Mouse (Mus musculus): ENCODE measurements around the gene Map3k12.

Gene Map3k12

DNA sequence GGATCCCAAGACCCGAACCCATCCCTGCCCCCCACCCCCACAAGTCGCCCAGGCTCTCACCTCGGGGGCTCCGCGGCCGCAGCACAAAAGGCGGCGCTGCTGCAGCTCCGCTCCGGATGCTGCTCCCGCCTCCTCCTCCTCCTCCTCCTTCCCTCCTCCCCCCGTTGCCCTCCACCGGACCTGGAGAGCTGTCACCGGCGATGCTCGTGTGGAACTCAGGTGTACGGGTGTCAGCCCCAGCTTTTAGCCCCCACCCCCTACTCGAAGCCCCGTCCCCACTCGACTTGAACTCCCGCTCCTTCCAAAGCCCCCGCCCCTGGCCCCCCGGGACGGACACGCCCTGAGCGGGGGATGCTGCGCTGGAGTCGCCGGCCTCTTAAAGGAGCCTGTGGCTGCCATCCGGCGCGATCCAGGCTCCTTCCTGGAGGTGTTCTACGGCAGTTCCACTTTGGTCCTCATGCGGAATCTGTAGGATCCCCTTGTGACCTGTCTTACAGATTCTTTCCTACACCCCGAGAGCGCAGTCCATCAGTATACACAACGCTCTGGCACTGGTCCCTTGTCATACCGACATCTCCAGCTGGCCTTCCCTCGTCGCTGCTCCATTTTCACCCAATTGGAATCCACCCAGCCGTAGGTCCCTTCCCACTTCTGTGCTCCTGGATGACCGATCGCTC is at the start of gene Map3k12:
Map3k12 (minus strand) TSS at position 337 of the 677 bp plus-strand sequence.
- DNase-seq (ENCODE audit: low read depth): peak; percentile 75

DNA sequence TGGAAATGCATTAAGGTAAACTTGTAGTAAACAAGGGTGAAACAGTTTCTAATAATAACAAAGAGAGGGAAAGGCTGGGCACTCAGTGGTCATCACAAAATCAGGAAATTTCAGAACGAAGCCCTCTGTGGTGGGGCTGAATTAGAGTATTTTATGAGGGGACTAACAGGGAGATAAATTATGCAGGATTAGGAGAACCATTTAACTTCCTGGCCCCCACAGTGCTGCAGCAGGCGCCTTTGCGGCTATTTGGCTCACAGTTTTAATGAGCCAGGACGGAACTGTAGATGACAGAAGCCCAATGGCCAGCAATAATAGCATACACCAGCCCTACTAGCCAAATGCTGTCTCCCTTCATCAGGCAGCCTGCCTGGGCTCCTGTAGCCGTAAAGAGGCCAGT is 46.8 kb upstream of the Map3k12 start:
- no peak for DNase-seq (ENCODE audit: low read depth)

DNA sequence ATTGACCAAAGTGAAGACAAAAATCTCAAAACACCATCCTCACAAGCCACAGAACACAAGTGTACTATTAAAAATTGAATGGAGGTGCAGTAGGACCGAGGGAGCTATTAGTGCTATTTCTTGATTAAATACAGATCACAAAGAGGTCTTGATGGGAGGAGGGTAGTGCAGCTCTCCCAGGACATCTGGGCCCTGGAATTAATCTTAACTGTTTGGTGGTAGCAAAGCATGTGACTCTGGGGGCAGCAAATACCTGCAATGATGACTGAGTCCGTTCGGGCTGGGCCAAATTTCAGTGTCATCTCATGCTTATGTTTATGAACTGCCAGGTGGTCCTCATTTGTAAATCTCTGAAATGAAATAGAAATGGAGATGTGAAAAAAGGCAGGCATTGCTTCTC is 46.2 kb upstream of the Map3k12 start:
- no peak for DNase-seq (ENCODE audit: low read depth)

DNA sequence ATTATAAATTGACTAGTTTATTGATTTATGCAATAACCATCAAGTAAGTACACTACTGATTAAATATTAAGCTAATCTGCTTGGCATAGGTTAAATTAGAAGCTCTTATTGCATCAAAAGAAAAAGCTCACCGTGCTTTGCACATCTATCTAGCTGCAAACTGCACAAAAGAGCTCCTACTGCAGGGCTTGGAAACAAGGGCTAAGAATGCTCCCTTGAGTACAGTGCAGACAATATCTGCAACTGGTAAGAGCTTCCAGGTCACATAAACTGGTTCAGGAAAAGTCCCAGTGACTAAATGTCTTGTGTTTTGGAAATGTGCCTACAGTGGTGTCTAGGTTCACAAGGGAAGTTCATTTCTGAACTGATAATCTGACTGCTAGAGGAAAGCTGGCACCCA is 45.6 kb upstream of the Map3k12 start:
- no peak for DNase-seq (ENCODE audit: low read depth)

DNA sequence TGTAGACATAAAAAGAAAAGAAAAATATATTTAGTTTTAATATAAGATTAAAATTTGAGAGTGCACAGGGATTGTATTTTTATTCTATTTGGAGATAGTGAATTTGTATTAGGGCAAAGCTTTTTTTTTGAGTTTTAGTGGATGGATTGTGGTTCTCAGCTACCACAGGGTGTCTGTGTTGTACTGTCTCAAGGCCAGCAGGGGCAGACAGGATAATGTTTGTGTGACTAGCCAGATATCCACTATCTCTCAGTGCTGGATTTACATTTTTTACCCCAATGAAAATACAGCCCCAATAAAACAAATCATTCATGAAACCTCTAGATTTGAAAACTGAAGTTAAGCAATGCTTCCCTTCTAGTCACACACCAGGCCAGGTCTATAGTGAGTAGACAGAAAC is 40.7 kb upstream of the Map3k12 start:
- DNase-seq (ENCODE audit: low read depth): no peak

DNA sequence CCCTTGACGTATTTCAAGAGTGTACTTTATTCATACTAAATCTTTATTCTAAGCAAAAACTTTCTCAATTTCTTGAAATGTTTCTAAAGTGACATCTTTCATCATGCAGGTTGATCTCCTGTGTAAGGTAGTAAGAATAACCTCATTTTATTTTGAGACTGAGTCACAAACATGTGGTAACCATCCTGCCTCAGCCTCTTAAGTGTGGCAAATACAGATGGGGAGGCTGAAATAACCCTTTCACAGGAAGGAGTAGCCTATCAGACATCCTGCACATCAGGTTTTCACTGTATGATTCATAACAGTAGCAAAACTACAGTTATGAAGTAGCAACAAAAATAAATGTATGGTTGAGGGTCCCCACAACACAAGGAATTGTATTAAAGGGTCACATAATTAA is 38.7 kb upstream of the Map3k12 start:
- no peak for DNase-seq (ENCODE audit: low read depth)

DNA sequence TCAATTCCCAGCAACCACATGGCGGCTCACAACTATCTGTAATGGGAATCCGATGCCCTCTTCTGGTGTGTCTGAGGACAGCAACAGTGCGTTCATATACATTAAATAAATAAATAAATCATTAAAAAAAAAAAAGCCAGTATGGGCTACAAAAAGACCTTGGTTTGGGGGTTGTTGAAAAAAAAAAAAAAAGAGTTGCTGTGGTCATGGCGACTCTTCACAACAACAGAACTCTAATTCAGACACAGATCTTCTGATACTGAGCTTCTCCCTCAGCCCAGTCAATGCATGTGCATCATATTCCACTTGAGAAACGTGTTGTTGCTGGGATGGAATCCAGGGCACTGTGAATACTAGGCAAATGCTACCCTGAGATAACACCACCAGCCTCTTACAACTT is 35.7 kb upstream of the Map3k12 start:
- no peak for DNase-seq (ENCODE audit: low read depth)

DNA sequence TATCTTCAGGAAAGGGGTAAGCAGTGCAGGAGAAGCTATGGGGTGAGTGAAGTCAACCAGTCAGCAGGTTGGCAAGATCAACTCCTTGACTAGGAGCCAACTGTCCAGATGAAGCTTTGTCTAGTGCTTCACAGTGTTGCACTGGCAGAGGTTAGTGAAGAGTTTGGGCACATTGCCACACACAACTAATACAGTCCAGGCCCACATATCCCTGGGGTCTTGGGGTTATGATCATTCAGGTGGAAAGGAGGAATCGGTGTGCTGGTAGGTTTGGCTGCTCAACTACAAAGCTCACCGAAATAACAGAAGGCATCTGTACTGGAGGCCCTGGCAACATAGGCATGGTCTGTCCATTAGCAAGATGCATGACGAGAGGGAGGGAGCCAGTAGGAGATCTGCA is 30.6 kb upstream of the Map3k12 start:
- no peak for DNase-seq (ENCODE audit: low read depth)

DNA sequence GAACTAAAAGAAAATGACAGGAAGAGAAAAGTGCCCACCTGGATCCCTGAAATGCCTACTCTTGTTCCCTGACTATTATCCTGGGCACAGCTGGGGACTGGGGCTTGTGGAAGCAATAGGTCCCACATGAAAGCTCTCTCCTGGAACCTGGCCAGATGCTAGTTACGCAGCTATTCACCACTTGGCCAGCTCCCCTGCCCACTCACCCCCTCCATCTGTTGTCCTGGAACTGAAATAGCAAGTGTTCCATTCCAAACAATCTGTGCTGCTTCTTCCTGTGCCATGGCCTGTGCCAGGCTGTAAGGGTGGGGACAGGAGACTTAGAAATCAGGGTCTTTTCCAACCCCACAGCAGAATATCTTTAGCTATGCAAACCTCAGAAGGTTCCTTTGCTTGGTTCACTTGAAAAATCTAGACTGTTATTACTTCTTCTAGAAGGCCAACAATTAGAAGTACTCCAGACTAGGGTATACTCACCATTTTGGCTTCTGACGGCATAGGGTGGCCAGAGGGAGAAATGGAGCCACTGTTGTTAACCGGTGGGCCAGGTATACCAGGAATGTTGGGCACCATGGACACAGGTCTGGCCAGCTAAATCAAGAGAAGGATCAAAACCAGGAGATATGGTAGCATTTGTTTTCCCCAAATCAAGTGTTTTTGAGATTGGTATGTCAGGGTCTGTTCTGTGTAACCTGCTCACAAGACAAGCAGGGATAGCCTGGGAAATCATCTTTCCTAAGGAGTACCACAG is 30.0 kb upstream of the Map3k12 start:
- no peak for DNase-seq (ENCODE audit: low read depth)

DNA sequence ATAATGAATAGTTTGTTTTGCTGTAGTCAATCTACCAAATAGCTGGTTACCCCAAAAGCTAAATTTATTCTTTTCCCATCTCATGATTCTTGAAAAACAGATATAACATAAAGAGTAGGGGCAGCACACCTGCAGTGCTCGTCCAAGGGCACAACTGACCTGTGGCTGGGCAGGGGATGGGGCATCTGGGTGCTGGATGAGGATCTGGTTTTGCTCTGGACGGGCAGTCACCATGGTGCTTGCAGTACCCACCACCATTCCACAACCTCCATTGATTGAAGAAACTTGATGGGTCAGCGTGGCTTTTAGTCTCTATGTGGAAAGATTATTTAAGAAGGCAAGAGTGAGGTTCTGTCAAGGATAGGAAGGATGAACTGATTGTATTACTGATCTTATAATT is 29.4 kb upstream of the Map3k12 start:
- DNase-seq (ENCODE audit: low read depth): no peak

DNA sequence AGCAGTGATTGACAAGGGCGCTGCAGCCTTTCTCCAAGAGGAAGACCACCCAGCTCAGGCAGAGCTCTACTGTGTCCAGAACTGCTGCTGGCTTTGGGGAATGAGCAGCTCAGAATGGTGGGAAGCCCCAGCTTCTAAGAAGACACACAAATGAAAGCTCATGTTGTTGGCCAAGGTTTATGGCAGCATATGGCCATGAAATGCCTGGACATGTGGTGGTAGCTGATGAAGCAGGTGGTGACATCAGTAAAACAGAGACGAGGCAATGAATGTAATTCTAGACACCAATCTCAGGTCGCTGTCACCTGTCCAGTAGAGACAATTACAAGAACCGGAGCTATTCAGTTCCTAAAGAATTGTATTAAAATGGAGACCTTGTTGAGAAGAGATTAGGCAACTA is 27.9 kb upstream of the Map3k12 start:
- no peak for DNase-seq (ENCODE audit: low read depth)

DNA sequence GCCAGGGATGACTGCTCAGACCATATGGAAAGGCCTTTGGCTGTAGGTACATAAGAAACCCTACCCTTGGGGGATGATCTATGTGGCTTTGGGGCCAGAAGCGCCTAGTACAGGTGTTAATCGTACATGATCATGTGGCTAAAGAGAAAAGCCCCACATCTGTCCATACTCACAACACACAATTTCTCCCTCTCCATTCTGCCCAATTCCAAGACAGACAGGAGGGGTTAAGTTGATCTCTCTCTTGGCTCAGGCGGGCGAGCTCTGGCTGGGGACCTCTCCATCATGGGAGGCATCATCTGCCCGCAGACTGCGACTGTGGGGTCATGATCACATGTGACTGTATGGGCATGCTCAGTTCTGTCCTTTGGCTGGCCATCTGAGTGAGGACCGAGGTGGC is 17.1 kb upstream of the Map3k12 start:
- DNase-seq (ENCODE audit: low read depth): no peak

DNA sequence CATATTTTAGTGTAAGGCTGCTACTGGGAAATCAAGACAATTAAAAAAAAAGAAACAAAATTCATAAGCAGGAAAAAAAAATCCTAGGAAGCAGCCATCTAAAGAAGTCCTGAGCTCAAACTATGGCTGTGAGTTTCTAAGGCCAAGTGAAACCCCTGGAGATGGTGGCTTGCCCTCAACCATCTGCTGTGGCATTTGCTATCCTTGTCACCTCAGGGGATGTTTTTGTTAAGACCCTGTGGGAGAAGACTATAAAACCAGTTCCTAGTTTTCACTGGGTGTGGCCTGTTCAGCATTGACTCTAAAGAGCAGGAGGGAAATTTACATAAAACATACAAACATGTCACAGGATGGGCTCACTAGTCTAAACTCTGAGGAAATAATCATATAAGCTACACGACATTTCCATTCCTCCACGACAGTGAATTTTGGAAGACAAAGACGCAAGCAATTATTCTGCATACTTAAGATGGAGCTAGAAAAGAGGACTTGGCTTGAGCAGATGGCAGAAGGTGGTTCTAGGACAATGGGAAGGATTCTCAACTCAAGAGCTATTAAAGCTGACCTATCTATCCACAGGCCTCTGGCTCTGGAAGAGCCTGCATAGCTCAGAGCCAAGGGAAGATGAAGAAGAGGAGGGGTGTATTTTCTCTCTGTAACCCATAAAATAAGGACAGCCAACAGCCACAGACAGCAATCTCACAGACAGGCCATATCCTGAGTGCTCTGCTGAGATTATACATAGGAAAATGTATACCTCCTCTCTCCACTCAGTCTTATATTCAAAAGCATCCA is 15.4 kb upstream of the Map3k12 start:
- DNase-seq (ENCODE audit: low read depth): no peak

DNA sequence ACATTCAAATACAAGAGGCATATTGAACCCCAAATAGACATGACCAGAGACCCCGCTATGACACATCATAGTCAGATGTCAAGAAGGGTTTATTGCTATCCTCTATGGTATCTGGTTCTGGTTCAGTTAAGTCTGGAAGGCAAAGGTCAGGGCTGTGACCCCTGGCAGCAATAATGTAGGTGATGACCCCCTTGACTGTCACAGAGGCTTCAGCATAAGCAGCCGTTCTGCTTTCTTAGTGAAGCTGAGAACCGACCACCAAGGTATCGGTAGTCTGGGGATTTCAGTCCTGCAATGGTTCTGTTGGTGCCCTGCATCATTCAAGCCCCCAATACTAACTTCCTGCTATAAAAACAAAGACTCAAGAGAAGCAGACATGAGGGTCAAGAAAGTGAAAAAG is 14.7 kb upstream of the Map3k12 start:
- no peak for DNase-seq (ENCODE audit: low read depth)

DNA sequence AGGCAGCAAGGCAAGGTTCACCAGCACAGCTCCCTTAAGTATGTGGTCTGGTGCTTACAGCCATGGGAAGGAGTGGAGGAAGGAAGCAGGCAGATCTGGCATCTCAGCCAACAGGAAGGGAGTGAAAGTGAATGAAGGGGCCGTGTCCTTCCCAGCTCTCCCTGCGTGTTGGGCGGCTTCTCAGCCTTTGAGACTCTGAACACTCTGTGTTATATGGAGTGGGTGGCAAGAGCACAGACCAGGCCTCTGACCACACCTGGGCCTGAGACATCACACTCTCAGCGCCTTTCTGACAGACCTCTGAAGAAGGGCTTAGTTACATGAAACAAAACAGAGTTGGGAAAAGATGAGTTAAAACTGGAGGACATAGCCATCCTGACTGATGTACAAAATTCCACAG is 13.7 kb upstream of the Map3k12 start:
- no peak for DNase-seq (ENCODE audit: low read depth)

DNA sequence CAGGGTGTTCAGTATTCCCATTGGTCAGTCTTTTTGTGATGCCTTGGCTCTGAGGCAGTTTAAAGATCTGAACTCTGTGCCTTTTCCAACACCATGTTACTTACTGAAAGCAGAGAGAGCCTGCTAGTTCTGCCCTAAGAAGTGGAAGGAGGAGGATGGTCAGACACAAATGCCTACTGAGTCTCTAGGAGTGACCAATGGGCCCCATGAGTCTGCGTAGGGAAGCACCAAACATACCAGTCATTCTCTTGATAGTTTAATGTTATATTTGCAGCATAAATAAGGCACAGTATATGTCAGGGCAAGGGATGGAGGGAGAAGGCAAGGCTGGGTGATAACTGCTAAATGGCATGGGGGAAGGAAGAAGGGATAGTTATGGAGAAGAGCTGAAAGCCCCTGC is 11.5 kb upstream of the Map3k12 start:
- peak; percentile 5 for DNase-seq (ENCODE audit: low read depth)

DNA sequence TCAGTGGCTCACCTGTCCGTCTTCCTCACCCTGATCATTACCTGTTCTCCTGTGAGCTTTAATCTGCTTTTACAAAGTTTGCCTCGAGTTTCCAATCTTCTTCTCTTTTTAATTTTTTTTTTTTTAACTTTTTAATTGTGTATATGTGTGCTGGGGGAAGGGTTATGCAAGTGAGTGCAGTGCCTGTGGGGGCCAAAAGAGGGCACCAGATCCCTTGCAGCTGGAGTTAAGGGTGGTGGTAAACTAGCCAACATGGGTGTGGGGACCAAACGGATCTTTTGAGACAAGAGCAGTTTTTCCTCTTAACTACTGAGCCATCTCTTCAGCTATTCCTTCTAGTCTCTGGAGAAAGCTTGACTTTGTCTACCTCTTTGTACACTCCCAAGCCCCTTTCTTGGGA is 11.1 kb upstream of the Map3k12 start:
- peak; percentile 46 for DNase-seq (ENCODE audit: low read depth)

DNA sequence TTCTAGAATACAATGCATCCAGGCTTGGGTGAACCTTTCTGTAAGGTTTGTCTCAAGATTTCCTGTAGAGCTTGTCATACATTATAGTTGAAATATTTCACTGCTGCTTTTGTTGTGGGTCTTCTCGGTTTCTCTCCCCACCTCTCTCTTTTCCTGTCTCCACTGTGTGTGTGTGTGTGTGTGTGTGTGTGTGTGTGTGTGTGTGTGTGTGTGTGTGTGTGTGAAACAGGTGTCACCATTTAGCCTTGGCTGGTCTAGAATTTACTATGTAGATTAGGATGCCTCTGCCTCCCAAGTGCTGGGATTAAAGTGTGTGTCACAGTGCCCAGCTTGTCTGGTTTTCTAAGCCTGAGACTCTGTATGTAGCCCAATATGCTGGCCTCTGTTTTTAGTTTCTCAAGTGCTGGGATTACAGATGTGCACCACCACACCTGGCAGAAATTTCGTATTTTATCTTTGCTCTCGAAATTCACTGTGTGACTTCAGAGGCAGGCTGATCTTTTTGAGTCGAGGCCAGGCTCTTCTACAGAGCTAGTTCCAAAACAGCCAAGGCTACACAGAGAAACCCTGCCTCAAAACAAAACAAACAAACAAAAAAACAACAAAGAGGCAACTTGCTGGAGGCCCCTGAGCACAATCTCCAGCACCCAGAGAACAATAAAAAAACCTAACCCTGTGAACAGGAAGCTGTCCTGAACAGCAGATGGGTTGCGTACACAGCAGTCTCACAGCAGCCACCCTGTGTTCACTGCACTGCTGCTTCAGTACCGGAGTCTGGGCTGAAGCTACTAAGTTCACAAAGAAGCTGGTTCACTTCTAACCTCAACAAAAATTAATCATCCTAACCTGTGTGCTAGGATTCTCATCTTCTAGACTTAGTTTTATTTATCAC is 9.5 kb upstream of the Map3k12 start:
- DNase-seq (ENCODE audit: low read depth): peak; percentile 72

DNA sequence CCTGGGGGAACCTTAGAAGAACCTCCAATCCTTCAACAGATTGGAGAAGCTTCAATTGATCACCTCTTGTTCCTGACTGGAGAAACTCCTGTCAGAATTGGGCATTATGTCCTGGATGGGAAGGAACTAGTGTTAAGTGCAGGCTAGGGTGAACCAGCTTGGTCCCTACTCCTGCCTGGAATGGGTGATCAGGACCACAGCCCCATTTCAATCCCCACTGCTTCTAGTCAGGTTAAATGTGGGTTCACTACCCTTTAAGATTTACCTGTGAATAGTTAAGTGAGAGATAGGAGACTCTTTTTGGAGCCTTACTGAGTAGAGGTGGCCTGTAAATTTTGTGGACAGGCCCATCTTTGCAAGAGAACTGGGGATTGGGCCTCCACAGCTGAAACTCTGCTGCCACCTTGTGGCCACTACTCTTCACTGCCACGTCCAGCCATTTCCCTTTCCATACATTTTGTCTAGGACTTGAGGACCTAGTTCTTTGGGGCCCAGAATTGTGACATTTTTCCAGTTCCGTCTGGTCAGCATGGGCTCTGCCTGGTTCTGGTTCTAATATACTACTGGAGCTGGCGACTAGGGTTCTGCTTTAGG is 8.1 kb upstream of the Map3k12 start, which contains the start of gene Npff:
Npff (minus strand) TSS at position 51 of the 594 bp plus-strand sequence.
- peak; percentile 88 for DNase-seq (ENCODE audit: low read depth)

DNA sequence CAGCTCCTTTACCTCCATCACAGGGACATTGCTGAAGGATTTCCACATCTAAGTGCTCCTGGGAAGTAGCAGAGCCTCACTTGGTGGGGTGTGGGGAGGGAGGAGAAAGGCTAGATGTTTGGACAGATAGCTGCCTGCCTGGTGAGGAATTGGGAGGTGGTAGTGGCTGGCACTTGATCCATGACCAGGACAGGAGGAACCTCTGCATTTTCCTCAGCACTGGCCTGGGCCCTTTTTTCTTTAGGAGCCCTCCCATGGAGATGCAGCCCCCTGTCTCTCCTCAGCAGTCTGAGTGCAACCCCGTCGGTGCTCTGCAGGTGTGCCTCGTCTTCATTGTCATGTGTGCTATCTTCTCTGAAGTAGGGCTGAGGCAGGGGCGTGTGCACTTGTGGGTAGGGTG is 4.6 kb upstream of the Map3k12 start:
- no peak for DNase-seq (ENCODE audit: low read depth)

DNA sequence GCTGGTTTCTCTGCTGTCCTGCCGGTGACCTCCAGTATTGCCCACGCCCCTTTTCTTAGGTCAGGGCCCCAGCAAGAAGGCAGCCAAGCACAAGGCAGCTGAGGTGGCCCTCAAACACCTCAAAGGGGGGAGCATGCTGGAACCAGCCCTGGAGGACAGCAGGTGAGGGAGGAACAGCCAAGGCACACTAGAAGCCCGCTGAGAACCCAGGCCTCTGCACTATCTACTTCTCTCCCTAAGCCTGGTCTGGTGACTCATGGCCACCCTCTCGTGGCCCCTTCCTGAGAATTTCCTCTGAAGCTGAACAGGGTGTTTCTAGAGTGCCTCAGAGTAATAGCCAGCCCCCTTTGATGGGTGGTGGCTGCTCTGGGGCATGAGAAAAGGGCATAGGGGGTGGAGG is 3.6 kb upstream of the Map3k12 start:
- no peak for DNase-seq (ENCODE audit: low read depth)

Measured in naive thymus-derived CD4-positive, alpha-beta T cell, adult 2 months (primary cell).